In genomic region chr8:60992910-60993638, GRCm38 (mm10) we compare ENCODE assay signal across 8 mouse cellular contexts. TPM values are rescaled to one million over a fixed set of nuclear protein-coding genes. Genes with fewer than 3 reads are reported as not detected.
DNase-seq lines count a peak whose midpoint lies in the region; ATAC-seq lines count a peak whose summit lies in the region.

Gene Nek1 (plus strand): TSS chr8:60993195.

- peak within 1 kb of the TSS; percentile 86 for H3K9ac ChIP-seq in hindbrain, embryonic 15.5 days

- no peaks in the 10 kb centered on the region for H3K9me3 ChIP-seq in hindbrain, embryonic 15.5 days

- peak; percentile 97 for ATAC-seq in hindbrain, embryonic 15.5 days (ENCODE audit: low FRiP score, low read depth)

- no peaks in the 10 kb centered on the region for H3K36me3 ChIP-seq in hindbrain, embryonic 15.5 days

- no peaks in the 10 kb centered on the region for H3K27me3 ChIP-seq in hindbrain, embryonic 15.5 days

- H3K27ac ChIP-seq in hindbrain, embryonic 15.5 days (replicated peaks), result peak within 1 kb of the TSS; percentile 92

- peak within 1 kb of the TSS; percentile 96 for H3K4me3 ChIP-seq in hindbrain, embryonic 15.5 days

- DNase-seq in T-cell, adult 2 months (ENCODE audit: low spot score), result peak; percentile 97
- peak; percentile 97 to 99 for DNase-seq in cerebellum, postnatal 36 days
- DNase-seq in frontal cortex, postnatal 36 days (ENCODE audit: low spot score in 2 of 2), result peak; percentile 96 to 97
- peak; percentile 95 for DNase-seq in left cerebral cortex, adult 11 months (ENCODE audit: low spot score)
- peak; percentile 98 for DNase-seq in lung, postnatal 4 days
- peak; percentile 95 for DNase-seq in retina, postnatal 7 days (ENCODE audit: low read depth, low spot score)
- DNase-seq in urinary bladder, adult 2 months (ENCODE audit: low spot score), result peak; percentile 88

- peaks cover 22% of the 10 kb centered on the region for H3K4me1 ChIP-seq in hindbrain, embryonic 15.5 days (replicated peaks)

- peak within 1 kb of the TSS; percentile 90 for H3K4me2 ChIP-seq in hindbrain, embryonic 15.5 days

- WGBS in hindbrain, embryonic 15.5 days, result 0% methylated on average over 57 of the region's 57 CpGs

RNA-seq across cellular contexts. Expression of gene Nek1, which starts in this region (rescaled TPM):
- 26.0 and 29.1 TPM in 2 replicates for polyA plus RNA-seq in hindbrain, embryonic 15.5 days (2015; fragmentation: Nextera tagmentation; extraction: Ambion mirVana)
- polyA plus RNA-seq in urinary bladder, adult 2 months (2012; rRNA removed), result 8.8 and 10.9 TPM in 2 replicates

Comparison
In these comparisons a context has a peak if more than half of its experiments do, and no peak if none do; other contexts are left out.
1. Peak in every context shown above with its lines: DNase-seq, ATAC-seq, H3K4me3 ChIP-seq and H3K27ac ChIP-seq.